Mouse (Mus musculus) heart, postnatal 25 days (tissue): ENCODE data around the gene Klhl8. TPM values are rescaled to one million over a fixed set of nuclear protein-coding genes. Genes with fewer than 3 reads are reported as not detected.
"Not testable (repeated sequence)": the region's sequence is repeated elsewhere in the genome, so short reads cannot be mapped to it uniquely, and the experiment has no call there.

Experiments
- DNase-seq: peaks from one replicate; pipeline ENCODE4 v3.0.0; 2022; ENCODE audit warnings: low spot score
- intact Hi-C: fragments of 180-260 bp; cut with DNase I; formaldehyde crosslinking; loops from one replicate; pipeline ENCODE4 v1.15.1; 2025
- total RNA-seq, 2 experiments: library from RNA; stranded (reverse); gene quantifications; 2 replicates each; pipeline ENCODE4 v1.2.3; 2021

Gene Klhl8
- 10 to 100 TPM; 12.6 to 13.5 TPM for total RNA-seq

- intact Hi-C loops: loop anchor here (5.0 kb wide), 2 partner anchors 131 to 229 kb away; no protein-coding TSS in a partner anchor
- DNase-seq: peak; percentile 79
These were observed at the start of gene Klhl8 for GRCm38 (mm10) chr5:103910748-103911409. TSS of gene Klhl8 (minus strand) at chr5:103911259.

DNA sequence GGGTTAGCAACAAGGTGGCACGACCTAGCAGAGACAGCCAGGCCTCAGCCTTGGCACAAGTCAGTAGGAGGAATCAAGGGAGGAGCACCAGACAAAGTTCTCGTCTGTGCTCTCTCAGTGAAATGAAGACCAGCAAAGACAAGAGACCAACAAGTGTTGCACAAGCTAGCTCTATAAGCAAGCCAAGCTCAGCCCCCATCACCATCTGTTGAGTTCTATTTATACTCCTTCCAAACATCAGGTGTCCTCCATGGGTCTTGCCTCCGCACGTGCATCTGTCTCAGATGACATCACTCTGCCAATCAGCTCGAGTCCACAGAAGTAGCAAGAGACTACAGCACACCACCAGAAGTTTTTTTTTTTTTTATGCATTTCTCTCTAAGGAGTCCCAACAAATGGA, 43.6 kb upstream of the Klhl8 start:
- intact Hi-C loops: no loop called here
- DNase-seq: no peak

GRCm38 (mm10) chr5:103953135-103954083, 42.4 kb upstream of the Klhl8 start:
- DNase-seq: peak; percentile 4
- intact Hi-C loops: no loop called here

DNA sequence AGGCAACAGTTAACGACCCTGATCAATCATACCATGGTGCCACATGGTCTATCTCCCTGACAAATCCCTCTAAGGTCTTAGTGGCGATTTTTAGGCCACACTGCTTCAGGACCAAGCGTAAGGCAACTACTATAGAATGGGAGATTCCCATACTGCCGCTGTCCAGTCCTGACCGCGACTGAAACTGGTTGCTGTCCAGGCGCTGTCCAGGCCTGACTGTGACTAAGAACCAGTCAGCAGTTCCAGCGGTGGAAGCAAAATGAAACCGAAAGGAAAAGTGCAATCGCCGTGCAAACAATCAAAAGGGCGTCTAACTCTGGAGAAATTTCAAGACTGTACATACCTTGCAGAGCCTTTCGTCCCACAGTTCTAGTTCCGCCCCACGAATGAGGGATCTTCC, 39.1 kb upstream of the Klhl8 start:
- DNase-seq, intact Hi-C loops: not testable (repeated sequence)

DNA sequence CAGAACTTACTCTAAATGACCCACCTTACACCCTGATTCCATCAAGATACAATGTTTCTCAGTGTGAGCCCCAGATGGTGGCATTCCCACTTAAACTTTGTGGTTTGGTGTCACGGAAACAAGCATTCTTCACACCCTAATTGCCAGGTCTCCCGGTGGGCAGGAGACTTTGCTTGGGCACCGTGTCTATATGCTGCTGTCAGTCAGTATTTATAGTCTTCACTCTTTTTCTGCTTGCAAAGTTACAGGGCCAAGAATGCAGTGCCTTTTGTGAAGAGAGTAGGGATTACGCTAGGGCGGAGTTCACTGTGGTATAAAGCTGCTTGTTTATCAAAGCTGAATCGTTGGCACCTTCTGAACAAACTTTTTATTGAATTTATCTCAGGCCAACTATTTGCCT, 32.1 kb upstream of the Klhl8 start:
- intact Hi-C loops: no loop called here
- DNase-seq: no peak

DNA sequence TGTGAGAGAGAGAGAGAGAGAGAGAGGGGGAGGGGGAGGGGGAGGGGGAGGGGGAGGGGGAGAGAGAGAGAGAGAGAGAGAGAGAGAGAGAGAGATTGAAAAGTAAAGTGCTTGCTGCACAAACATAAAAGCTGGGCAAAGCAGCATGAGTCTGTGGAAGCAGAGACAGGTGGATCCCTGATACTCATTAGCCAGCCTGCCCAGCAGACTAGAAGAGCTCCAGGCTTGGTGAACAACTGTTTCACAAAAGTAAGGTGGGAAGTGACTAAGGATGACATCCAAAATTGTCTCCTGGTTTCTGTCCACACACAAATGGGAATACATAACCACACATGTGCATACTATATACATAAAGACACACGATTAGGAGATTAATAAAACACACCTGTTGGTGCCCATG, 28.8 kb upstream of the Klhl8 start:
- DNase-seq: no peak
- intact Hi-C loops: no loop called here

DNA sequence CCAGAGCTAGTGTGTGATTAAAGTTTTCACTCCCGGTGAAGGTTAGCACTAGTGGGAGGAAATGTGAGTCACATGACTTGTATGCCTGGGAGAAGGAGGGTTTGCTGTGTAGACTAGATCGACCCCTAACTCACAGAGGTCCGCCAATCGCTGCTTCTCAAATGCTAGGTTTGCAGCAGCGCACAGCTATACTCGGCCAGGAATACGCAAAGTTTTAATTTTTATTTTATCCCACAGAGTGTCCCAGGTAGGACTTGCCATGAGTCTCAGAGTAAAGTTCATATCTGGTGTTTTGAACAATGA, 28.2 kb upstream of the Klhl8 start:
- no peak for DNase-seq
- intact Hi-C loops: no loop called here

DNA sequence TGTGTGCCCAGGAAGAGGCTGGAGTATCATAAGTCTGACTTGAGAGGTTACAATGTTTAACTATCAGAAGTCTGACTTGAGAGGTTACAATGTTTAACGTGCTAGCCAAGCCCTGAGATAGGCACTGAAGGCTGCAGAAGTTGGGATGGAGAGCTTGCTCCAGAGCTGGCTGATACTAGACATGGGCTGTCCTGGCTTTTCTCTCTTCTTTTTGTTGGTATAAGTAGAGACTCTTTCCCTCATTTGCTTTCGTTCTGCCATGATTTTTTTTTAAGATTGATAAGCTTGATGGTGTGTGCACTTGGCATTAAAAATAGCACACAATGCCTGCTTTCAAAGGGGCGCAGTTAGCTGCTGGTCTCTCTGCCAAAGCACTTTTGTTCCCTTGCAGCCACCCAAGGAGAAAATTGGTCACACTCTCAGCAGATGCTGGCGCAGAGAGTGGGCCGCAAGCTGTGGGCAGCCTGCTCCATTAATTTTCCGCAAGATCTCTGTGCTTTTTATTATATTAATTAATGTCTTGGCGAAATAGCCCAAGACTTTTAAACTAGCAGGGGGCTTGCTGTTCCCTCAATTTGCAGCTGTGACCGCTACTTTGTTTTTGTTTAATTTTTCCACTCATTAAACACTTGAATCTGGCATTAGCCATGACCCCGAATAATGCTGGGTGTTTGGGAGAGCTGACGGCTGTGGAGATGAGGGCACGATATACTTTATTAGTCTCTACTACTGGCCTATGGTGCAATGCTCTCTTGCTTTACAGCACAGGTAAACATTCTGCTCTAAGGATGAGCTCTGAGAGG, 27.7 kb upstream of the Klhl8 start:
- intact Hi-C loops: no loop called here
- no peak for DNase-seq

DNA sequence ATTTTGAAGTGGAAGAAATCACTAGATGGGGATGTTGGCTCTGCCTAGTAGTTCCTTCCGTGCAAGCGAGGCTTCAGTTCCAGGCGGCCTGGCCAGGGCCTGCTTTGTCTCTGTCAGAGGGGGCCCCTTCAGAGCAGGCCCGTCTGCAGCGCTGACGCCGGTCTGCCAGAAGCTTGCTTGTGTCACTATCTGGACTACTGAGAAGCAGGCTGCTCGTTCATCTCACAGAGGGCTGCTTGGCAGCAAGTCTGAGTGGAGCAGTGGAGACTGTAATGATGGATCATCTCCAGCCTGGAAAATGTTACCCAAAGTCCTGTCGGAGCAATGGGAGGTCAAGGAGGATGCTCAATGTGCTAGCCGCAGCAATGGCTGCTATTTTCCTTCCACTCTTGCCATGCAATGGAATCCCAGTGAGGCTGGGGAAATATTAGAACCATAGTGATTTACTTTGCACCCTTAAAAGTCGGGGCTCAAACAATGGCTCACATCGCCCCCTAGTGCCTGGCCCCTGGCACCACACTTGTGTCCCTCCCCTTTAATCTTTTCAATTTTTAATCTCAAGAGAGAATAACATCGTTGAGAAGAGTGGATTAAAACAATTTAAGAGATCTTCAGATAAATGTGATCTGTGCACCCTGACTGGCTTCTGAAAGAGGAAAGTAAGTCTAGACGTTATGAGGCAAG, 26.0 kb upstream of the Klhl8 start:
- intact Hi-C loops: no loop called here
- peak; percentile 13 for DNase-seq

DNA sequence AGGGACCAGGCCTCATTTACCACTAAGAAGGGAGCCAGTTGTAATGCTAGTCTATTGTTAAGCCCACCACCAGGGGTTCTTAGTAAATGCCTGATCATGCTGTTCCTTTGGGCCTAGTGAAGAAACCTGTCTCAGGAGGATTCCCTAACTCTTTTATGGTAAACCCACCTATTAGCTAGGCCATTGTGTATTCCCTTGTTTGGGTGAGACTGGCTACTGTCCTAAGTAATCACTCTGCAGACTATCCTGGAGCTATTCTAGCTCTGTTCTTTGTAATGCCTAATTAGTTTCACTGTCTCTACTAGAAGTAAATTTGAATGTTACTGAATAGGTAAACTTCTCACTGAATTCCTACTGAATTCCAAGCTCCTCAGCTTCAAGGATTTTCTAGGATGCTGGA, 20.9 kb upstream of the Klhl8 start:
- intact Hi-C loops, DNase-seq: not testable (repeated sequence)

- no peak for DNase-seq
- intact Hi-C loops: no loop called here
These were observed 19.5 kb upstream of the Klhl8 start for GRCm38 (mm10) chr5:103930511-103930910.

- DNase-seq: no peak
- intact Hi-C loops: loop anchor here (5.0 kb wide), 1 partner anchor 186 kb away; no protein-coding TSS in a partner anchor
These were observed 17.1 kb upstream of the Klhl8 start for GRCm38 (mm10) chr5:103928196-103928550.

- DNase-seq: peak; percentile 68
- intact Hi-C loops: loop anchor here (1.0 to 5.0 kb wide), 2 partner anchors 71 to 185 kb away; no protein-coding TSS in a partner anchor
These were observed 16.6 kb upstream of the Klhl8 start for GRCm38 (mm10) chr5:103927429-103928195.

DNA sequence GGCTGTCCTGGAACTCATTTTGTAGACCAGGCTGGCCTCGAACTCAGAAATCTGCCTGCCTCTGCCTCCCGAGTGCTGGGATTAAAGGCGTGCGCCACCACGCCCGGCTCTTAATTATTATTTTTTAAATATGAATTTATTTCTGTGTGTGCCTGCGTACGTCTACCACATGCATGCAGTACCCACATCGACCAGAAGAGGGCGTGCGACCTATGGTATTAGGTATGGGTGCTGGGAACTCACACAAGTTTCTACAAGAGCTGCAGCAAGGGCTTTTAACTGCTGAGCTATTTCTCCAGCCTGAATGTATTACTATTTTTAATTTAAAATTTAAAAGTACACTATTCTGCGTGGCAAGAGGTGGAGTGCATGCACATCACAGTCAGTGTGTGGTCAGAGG, 15.3 kb upstream of the Klhl8 start:
- DNase-seq: no peak
- intact Hi-C loops: loop anchor here (5.0 kb wide), 1 partner anchor 184 kb away; no protein-coding TSS in a partner anchor

GRCm38 (mm10) chr5:103923755-103924154, 12.7 kb upstream of the Klhl8 start:
- no peak for DNase-seq
- intact Hi-C loops: no loop called here

DNA sequence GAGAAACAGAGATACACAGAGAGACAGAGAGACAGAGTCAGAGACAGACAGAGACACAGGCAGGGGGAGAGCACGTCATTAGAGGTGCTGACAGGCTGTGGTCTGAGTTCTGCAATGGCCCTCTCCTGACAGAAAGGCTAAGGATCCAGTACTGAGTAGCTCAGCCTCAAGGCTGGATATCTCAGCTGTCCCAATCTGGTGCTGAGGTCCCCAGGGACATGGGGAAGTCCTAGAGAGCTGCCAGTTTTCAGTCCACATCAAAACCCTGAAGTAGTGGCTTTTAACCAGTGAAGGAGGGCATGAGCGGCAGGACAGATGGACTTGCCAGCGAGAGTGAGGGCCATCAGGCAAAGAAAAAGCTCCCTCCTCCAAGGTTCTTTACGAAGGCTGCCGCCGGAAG, 12.0 kb upstream of the Klhl8 start:
- intact Hi-C loops: no loop called here
- DNase-seq: peak; percentile 8

- intact Hi-C loops: no loop called here
- no peak for DNase-seq
These were observed 11.4 kb upstream of the Klhl8 start for GRCm38 (mm10) chr5:103922436-103922835.

- intact Hi-C loops: no loop called here
- DNase-seq: no peak
These were observed 8.4 kb upstream of the Klhl8 start for GRCm38 (mm10) chr5:103919497-103919896.

- intact Hi-C loops: no loop called here
- DNase-seq: no peak
These were observed 7.2 kb upstream of the Klhl8 start for GRCm38 (mm10) chr5:103918233-103918632.
